Mouse (Mus musculus) E14TG2a.4 (cell line): ENCODE data around the gene Myo16.

Experiments
- CTCF ChIP-seq: conservative IDR thresholded peaks from 2 replicates; pipeline ENCODE4 v1.5.1; 2014; ENCODE audit warnings: low read length
- NANOG ChIP-seq: IDR thresholded peaks from 2 replicates; pipeline ENCODE4 v1.6.1; 2014; ENCODE audit warnings: borderline replicate concordance, low read length, mixed read lengths
- POU5F1 ChIP-seq: IDR thresholded peaks from 2 replicates; pipeline ENCODE4 v1.6.1; 2014; ENCODE audit warnings: low read length, borderline replicate concordance

DNA sequence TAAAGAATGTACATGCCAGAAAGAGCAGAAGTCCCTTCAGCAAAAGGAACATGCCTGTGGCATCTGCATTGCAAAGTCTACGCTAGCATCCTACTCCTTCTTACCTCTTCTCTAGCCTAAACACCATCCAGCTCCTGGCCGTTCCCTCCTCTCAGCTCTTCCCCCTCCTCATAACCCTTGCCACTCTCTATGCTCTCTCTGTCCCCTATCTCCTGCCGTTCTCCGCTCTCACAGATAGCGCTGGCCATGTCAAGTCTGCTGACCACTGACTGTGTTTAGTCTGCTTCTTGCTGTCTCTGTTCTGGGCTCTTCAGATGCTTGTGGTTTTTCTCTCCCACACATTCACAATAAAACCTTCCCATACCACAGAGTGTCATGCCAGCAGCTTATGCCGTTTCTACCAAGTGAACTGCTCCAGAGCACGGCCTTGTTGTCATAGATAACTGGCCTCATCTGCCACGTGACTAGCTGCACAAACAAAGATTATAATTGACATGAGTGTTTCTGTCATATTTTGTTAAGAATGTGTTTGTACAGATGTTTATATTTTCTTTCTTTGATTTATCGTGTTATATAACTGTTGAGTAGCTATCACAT, 501.3 kb downstream of the Myo16 start:
- TF ChIP-seq CTCF (no peak), NANOG (no peak), POU5F1 (no peak)
